Mouse (Mus musculus): ENCODE results near the gene Cyba. TPM values are rescaled to one million over a fixed set of nuclear protein-coding genes. Genes with fewer than 3 reads are reported as not detected.

Gene Cyba
- total and polyA plus RNA-seq, 2 experiments from 2014 or later, result 17.9 to 37.9 TPM

DNA sequence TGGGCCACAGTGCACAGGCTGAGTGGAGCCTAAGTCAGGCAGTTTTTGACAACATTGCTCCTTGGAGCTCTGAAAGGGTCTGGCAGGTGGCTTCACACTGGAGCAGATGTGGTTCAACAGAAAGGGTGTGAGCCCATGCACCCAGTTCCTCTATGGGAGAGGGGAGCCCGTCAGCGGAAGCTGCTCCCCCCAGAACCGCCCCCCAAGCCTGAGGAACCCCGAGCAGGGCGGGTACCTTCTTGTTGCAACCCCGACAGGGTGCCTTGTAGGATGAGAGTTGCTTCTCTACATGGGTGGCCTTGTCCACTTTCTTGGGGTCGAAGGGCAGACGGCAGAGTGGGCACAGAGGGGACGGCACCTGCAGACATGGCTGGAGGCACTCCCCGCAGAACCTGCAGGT lies 37.2 kb upstream of the Cyba start:
- Histone ChIP-seq H3K4me2 (ENCODE audit: low read depth) (no peak overlapping the region), H3K36me3 (ENCODE audit: insufficient read depth) (peaks cover 45% of the 10 kb centered on the region), H3K4me1 (ENCODE audit: insufficient read depth) (peaks cover 6% of the 10 kb centered on the region; the same call in 1 of the 2 replicates), H3K9ac (no peak overlapping the region), H3K27ac (ENCODE audit: low read depth, low read length) (no peak overlapping the region), H3K27me3 (ENCODE audit: insufficient read depth, low read length) (no peaks in the 10 kb centered on the region), H3K9me3 (ENCODE audit: low read length) (no peaks in the 10 kb centered on the region), H3K4me3 (ENCODE audit: low read depth, low read length) (no peak overlapping the region)
- TF ChIP-seq CTCF (IDR thresholded peaks at IDR 0.05; ENCODE audit: low read depth), result no peak
- ATAC-seq, result no peak
- 87% methylated on average over 10 of the region's 10 CpGs for WGBS
- DNase-seq, result no peak

DNA sequence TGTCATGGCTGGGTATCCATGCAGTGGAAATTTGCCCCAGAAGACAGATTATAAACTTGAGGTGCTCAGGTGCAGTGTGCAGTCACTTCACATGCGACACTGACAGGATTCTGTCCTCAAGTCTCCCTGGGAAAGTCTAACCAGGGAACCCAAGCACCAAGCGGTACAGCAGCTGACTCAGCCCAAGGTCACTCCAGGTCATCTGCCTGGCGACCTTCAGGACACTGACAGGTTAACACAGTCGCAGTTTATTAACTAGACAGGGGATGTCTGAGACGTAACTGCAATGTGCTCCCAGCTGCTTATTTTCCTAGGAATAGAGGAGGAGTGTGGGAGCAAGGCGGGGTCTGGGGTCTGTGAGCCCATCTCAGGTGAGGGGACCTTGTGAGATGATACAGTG lies 36.7 kb upstream of the Cyba start:
- TF ChIP-seq CTCF (IDR thresholded peaks at IDR 0.05; ENCODE audit: low read depth), result no peak
- Histone ChIP-seq H3K4me2 (ENCODE audit: low read depth) (no peak overlapping the region), H3K27me3 (ENCODE audit: insufficient read depth, low read length) (no peaks in the 10 kb centered on the region), H3K36me3 (ENCODE audit: insufficient read depth) (peaks cover 45% of the 10 kb centered on the region), H3K9ac (no peak overlapping the region), H3K4me1 (ENCODE audit: insufficient read depth) (peaks cover under 1% of the 10 kb centered on the region; the same call in 1 of the 2 replicates), H3K9me3 (ENCODE audit: low read length) (no peaks in the 10 kb centered on the region), H3K4me3 (ENCODE audit: low read depth, low read length) (no peak overlapping the region), H3K27ac (ENCODE audit: low read depth, low read length) (no peak overlapping the region)
- ATAC-seq (no peak), DNase-seq (no peak)
- WGBS, result 86% methylated on average over 6 of the region's 6 CpGs

DNA sequence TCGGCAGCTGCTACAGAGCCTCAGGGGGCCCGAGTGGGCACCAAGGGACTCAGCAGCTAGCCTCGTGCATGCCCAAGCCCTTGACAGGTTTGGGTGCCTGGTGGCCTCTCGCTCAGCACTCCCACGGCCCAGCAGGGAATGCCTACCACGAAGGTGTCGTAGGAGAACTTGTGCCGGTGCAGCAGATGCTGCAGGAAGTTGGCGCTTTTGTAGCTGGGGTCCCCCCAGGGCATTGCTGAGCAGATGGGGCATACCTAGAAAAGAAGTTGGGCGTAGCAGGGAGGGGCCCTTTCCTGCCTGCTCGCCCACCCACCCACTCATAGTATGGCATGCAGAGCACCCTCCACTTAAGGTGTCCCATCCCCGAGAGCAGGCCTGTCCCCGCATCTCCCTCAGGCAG lies 35.1 kb upstream of the Cyba start:
- Histone ChIP-seq H3K9ac (no peak overlapping the region), H3K36me3 (ENCODE audit: insufficient read depth) (peaks cover 34% of the 10 kb centered on the region), H3K27me3 (ENCODE audit: insufficient read depth, low read length) (no peaks in the 10 kb centered on the region), H3K9me3 (ENCODE audit: low read length) (no peaks in the 10 kb centered on the region), H3K27ac (ENCODE audit: low read depth, low read length) (no peak overlapping the region), H3K4me1 (ENCODE audit: insufficient read depth) (no peaks in the 10 kb centered on the region), H3K4me3 (ENCODE audit: low read depth, low read length) (no peak overlapping the region), H3K4me2 (ENCODE audit: low read depth) (no peak overlapping the region)
- no peak for TF ChIP-seq CTCF (IDR thresholded peaks at IDR 0.05; ENCODE audit: low read depth)
- DNase-seq (no peak), ATAC-seq (no peak)
- 93% methylated on average over 13 of the region's 13 CpGs for WGBS

DNA sequence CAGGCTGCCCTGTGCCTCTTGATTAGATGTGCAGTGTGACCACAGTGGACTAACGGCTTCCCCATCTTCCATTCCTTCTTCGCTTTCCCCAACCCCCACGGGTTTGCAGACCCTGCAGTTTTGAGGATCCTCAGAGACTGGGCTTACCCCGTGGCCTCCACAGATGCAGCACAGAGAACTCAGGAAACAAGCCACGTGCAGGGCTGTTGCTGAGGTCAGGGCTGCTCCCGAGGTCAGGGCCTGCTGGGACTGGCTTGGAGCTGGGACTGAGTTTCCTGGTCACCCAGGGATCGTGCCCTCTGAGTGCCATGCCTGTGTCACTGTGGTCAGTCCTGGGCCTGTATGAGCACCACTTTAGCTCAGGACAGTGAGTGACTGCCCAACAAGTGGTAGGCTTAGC lies 32.3 kb upstream of the Cyba start:
- no peak for TF ChIP-seq CTCF (IDR thresholded peaks at IDR 0.05; ENCODE audit: low read depth)
- Histone ChIP-seq H3K9me3 (ENCODE audit: low read length) (no peaks in the 10 kb centered on the region), H3K4me1 (ENCODE audit: insufficient read depth) (no peaks in the 10 kb centered on the region), H3K4me2 (ENCODE audit: low read depth) (no peak overlapping the region), H3K9ac (no peak overlapping the region), H3K4me3 (ENCODE audit: low read depth, low read length) (no peak overlapping the region), H3K27ac (ENCODE audit: low read depth, low read length) (no peak overlapping the region), H3K27me3 (ENCODE audit: insufficient read depth, low read length) (peaks cover 22% of the 10 kb centered on the region), H3K36me3 (ENCODE audit: insufficient read depth) (peaks cover 23% of the 10 kb centered on the region)
- 73% methylated on average over 7 of the region's 7 CpGs for WGBS
- ATAC-seq, result no peak
- no peak for DNase-seq

DNA sequence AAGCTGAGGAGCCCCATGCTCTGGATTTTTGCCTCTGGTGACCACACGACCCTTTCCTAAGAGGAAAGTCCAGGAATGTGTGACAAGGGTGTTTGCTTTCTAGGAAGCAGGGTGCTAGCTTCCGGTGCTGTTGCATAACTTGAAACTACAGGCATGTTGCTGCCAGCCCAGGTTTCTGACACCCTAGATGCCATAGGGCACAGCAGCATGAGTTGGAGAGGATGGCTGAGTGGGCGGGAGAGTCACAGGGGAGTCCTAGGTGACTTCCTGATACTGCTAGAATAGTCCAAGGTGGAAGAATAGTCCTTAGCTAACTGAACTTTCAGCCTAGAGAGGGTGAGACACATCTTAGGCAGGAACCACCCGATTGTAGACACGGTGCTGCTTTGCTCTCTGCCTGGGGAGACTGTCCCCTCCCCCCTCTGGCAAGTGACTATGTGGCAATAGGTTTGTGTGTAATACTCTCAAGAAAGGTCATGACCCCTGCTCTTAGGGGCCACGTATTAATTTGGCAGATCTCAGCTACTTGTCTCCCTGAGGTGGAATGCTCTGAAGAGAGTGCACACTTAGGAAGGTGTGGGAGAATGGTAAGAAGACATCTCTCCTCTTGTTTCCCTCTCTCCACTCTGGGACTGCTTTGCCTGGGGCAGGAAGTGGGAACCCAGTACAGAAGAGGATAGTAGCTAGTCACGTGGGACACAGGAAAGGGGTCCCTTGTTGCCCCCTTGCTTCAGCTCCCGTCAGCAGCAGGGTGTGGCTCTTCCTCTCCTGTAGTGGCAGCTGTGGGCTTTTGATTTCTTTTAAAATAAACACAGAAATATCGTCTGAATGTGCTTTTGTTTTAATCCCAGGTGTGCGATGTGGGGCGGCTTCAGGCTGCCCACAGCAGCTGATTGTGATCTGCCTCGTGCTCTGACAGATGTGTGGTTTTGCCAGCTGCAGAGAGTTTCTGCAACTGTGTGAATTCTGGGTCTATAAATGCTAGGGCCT lies 31.2 kb upstream of the Cyba start:
- no peak overlapping the region for H3K4me2 ChIP-seq (ENCODE audit: low read depth)
- TF ChIP-seq CTCF (IDR thresholded peaks at IDR 0.05; ENCODE audit: low read depth), result no peak
- H3K9me3 ChIP-seq (ENCODE audit: low read length), result no peaks in the 10 kb centered on the region
- no peaks in the 10 kb centered on the region for H3K4me1 ChIP-seq (ENCODE audit: insufficient read depth)
- 70% methylated on average over 12 of the region's 12 CpGs for WGBS
- peaks cover 28% of the 10 kb centered on the region for H3K27me3 ChIP-seq (ENCODE audit: insufficient read depth, low read length)
- ATAC-seq (no peak), DNase-seq (no peak)
- peaks cover 23% of the 10 kb centered on the region for H3K36me3 ChIP-seq (ENCODE audit: insufficient read depth)
- H3K27ac ChIP-seq (ENCODE audit: low read depth, low read length), result no peak overlapping the region
- no peak overlapping the region for H3K4me3 ChIP-seq (ENCODE audit: low read depth, low read length)
- H3K9ac ChIP-seq, result no peak overlapping the region

DNA sequence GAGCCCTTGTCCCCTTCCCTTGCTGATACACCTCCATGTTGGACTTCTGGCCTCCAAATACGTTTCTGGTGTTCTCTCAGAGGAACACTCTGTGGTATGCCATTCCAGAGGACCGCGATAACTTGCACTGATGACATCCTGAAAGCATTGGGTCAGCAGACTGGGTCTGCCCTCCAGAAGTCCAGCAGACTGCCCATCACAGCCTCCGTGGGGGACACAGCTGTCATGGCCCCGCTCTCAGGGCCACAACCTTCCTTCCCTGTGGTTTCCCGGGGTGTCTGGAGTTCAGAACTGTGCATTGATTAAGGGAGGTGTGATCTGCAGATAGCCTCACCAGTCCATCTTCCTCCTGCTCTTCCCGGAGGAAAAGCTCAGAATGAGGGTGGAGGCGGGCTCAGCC lies 29.8 kb upstream of the Cyba start:
- Histone ChIP-seq H3K9ac (no peak overlapping the region), H3K4me1 (ENCODE audit: insufficient read depth) (no peaks in the 10 kb centered on the region), H3K36me3 (ENCODE audit: insufficient read depth) (peaks cover 15% of the 10 kb centered on the region), H3K4me2 (ENCODE audit: low read depth) (no peak overlapping the region), H3K27ac (ENCODE audit: low read depth, low read length) (no peak overlapping the region), H3K4me3 (ENCODE audit: low read depth, low read length) (no peak overlapping the region), H3K9me3 (ENCODE audit: low read length) (no peaks in the 10 kb centered on the region), H3K27me3 (ENCODE audit: insufficient read depth, low read length) (peaks cover 28% of the 10 kb centered on the region)
- ATAC-seq (no peak), DNase-seq (no peak)
- 69% methylated on average over 8 of the region's 8 CpGs for WGBS
- TF ChIP-seq CTCF (IDR thresholded peaks at IDR 0.05; ENCODE audit: low read depth), result no peak

DNA sequence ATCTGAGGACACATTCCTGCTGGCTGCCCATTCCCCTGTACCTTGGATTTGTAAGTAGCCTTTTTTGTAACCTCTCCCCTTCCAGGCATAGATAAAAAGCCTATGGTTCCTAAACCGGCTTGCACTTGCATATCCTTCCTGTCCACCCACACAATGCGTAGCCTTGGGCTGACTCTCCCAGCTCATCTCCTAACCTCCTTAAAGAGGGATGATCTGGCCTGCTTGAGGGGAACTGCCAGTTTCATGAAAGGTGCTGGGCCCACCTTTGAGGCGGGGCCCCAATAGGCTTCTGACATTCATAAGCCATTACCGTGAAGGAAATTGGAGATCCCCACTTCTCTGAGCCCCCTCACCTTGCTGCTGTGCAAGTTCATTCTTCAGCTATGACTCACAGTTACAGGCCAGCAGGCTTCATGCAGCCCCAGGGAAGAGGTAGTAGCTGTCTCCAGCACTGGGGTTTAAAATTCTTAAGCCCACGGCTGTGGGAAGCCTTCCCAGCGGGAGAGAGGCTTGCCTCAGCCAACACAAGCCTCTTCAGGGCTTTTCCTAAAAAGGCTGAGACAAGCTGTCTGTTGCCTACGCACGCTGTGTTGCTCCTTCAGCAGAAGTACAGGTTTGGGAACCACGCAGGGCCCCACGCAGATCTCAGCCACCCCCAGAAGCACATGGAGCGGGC lies 28.9 kb upstream of the Cyba start:
- no peaks in the 10 kb centered on the region for H3K4me1 ChIP-seq (ENCODE audit: insufficient read depth)
- no peak overlapping the region for H3K4me3 ChIP-seq (ENCODE audit: low read depth, low read length)
- 60% methylated on average over 11 of the region's 11 CpGs for WGBS
- ATAC-seq, result no peak
- no peak overlapping the region for H3K4me2 ChIP-seq (ENCODE audit: low read depth)
- H3K9ac ChIP-seq, result no peak overlapping the region
- no peak overlapping the region for H3K27ac ChIP-seq (ENCODE audit: low read depth, low read length)
- no peaks in the 10 kb centered on the region for H3K9me3 ChIP-seq (ENCODE audit: low read length)
- TF ChIP-seq CTCF (IDR thresholded peaks at IDR 0.05; ENCODE audit: low read depth), result no peak
- H3K36me3 ChIP-seq (ENCODE audit: insufficient read depth), result peaks cover 6% of the 10 kb centered on the region
- peaks cover 28% of the 10 kb centered on the region for H3K27me3 ChIP-seq (ENCODE audit: insufficient read depth, low read length)
- DNase-seq, result no peak

All from forebrain, postnatal 0 days (tissue).